Mouse (Mus musculus) right cerebral cortex, postnatal 25 days (tissue): Measurements from ENCODE around the gene Acss1.

ENCODE experiments used
- DNase-seq: peaks from one replicate; pipeline ENCODE4 v3.0.0; 2022

Acss1 gene

DNA sequence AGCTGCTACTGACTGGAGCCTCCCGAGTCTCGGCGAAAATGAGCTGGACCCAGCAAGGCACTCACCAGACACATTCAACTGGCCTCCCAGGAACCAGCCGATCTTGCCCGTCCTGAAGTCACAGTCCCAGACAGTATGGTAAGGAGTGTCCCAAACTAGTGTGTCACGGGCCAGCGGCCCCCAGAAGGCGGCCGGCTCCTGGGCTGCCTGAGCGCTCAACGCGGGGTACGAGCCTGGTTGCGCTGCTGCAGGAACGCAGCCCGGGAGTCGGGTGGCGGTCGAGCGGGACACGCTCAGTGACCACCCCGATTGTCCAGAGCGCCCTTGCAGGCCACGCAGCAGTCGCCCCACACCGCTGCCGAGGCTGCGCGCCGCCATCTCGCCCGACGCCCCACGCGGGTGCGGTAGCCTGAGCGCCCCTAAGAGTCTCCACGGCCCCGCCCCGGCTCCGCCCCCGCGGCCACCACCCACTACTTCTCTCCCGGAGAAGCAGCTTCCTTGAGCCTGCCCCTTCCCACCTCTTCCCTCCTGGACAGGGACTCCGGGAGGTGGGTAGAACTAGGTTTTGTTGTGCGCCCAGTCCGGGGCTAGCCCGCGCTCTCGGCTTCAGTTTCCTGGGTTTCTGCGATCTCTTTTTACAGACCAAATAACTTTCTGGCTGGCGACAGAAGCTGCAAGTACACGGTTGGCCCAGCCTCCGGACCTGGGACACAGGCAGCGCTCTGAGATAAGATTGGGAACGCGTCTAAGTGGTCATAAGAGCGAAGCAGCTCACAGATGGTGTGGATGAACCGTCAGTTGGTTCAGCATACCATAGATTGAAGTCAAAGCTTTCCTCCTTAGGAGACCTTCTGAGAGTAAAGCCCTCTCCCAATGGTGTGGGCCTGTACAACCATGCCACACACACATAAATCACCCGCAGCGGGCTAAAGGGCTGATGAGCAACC lies at the start of gene Acss1:
TSS of gene Acss1 (minus strand) at position 681 of the 947 bp plus-strand sequence.
- peak; percentile 67 for DNase-seq

DNA sequence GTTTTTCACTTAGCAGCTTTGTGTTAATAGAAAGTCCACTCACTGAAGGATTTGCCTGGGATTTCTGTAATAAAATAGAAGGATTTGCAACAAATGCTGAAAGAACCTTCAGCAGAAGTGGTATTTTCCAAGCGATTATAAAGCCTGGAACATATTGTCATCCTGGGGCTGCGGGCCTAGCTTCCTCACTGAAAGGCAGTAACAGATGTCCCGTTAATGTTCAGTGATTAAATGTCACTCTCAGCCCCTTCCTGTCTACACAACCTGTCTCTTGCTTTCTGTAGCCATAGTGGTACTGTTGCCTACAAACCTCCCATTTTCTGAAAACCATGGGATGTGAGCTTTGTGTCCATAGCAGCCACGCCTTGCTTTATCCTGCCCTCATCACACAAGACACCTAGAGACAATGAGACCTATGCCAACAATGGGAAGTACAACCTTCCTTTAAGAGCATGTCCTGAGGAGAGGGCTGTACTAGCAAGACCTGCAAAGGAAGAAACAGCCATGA lies 43.9 kb upstream of the Acss1 start:
- no peak for DNase-seq

DNA sequence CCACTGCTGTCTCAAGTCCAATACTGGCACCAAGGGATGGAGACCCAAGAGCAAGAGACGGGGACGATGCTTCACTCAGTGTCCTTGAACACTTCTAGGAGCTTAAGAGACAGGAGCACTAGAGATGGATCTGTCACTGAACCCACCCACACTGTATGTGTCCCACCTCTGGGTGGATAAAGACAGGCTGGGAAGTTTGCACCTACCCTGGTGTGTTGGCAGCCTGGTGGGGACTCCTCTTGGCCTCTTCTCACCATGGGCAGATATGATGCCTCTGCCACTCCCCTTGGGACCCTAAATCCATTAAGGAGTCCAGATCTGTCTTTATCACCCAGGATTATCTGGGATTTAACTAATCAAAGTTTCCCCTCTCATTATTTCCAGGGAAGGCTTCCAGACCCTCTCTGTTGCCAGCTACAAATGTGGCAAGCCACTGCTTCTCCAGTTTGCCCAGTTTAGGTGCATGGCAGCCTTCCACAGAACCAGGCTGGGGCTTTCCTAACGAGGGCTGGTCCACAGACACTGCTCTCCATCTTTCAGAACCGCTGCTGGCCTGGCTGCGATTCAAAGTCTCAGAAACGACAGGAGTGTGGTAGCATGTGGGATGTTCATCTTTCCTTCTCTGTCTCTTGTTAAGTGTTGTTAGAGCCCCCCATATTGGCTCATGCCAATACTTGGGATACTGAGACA lies 23.3 kb upstream of the Acss1 start:
- DNase-seq: no peak

DNA sequence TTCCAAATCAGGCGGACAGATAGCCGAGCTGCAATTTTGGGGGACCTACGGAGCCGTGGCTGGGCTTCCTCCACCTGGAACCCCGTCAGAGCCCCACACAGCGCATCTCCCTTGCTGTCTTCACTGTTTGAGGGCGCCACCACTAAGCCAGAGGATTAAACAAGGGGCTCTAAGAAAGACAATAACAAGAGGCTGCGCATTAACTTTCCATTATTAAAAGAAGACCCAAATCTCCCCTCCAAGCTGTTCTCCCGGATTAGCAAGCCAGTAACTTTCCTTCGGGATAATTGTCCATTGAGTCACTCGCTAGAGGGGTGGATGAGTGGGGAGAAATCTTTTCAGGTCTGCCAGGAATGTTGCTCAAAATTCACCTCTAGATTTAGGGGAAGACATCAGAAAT lies 21.9 kb upstream of the Acss1 start:
- no peak for DNase-seq

DNA sequence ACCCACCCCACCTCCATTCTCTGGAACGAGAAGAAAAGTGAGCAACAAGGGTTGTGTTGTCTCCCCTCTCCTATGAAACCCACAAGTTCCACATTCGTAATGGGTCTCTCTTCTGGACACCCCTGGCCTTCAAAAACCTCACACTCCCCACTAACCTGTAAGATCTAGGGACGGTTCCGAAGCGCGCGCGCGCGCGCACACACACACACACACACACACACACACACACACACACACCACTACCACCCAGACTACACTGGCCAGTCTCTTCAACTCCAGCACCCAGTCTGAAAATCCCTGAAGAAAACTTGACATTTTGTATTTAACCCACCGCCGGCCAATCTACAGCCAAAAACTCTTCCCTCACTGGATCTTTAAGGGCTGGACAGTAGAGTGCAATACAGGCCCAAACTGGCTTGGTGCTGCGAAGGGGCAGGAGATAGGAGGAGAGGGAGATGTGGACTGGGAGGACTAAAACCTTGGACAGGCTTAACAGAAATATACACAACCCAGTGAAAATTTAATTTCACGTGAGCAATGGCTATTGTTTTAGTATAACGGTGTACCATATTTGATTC lies 21.0 kb upstream of the Acss1 start, which contains the start of gene Vsx1:
TSS of gene Vsx1 (minus strand) at position 138 of the 578 bp plus-strand sequence.
- no peak for DNase-seq

DNA sequence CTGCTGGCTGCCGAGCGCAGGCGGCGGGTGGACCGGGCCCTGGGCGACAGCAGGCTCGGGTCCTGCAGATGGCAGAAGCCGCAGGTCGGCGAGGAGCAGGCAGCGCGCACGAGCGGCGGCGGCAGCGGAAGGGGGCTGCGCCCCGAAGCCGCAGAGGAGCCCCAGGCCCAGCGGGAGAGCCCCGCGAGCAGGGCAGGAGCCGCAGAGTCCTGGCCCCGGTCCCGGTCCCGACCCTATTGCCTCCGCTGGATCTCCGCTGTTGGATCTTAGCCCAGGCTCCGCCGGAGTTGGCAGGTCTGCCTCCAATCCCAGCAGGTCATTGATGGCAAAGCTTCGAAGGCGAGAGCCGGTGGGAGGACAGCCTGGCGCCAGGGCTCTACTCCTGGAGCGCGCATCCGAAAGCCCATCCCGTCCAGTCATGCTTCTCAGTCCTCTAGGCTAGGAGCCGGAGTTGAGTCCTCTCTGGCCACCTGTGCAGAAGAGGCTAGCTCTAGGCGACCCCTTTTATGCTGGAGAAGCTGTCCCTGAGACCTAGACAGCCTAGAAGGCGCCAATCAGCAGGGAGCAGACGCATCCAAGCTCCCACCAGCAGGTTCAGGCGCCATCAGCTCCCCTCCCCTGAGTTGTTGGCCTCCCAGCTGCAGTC lies 20.4 kb upstream of the Acss1 start:
- DNase-seq: peak; percentile 48

DNA sequence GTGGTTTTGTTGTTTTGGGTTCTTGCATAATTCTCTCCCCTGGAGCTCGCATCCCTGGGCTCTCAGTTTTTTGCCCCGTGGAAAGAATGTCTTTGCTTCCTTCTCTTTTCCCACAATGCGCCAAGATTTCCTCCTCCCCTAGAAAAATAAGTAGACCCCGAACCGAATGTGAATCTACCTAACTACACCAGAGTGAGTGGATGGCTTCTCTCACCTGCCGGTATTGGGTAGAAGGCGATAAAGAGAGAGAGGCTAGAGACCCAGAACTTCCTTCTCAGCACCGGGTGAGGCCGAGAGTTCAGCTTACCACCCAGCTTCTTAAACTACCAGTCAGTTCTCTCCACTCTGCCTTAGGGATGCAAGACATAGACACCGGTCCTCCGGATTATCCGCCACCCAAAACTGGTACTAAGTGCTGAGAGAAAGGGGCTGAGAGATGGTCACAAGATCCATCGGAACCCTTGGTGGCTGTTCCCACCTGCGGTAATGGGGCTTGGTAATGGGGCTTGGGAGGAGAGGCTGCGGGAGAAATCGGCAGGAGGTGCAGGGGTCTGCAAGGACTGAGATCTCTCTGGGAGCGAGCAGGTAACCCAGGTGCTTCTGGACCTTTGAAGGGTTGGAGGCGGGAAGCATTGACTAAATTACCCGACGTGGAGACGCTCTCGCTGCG lies 19.7 kb upstream of the Acss1 start:
- DNase-seq: no peak

DNA sequence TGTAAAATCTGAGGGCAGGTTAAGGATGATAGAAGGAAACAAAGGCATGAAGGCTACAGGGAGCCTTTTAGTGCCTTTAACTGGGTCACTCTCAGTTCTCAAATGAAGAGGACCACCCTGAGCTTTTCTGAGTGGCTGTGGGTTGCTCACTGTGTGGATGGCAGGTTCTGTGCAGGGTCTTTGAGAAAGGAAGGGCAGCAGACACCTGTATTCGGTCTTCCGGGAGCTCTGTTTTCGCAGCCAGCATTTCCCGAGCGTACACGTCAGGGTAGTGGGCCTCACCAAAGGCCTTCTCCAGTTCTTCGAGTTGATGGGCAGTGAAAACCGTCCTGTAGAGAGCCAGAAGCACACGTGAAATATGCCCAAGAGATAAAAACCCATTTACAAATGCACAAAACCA lies 17.1 kb upstream of the Acss1 start:
- no peak for DNase-seq

DNA sequence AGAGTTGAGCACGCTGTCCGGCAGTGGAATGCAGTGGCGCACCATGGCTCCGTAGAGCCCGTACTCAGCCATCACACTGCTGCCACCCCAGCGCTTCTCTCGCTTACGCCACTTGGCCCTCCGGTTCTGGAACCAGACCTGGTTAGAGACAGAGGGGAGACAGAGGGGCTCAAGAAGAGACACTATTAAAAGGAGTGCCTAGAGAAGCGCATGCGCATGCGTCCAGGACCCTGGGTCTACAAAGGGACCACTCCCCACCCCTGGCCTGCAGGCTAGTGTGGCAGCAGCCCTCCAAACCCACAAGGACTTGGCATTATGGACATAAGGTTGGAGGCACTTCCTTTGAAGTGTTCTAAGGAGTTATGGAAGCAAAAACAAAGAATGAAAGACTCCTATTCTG lies 16.2 kb upstream of the Acss1 start:
- no peak for DNase-seq

DNA sequence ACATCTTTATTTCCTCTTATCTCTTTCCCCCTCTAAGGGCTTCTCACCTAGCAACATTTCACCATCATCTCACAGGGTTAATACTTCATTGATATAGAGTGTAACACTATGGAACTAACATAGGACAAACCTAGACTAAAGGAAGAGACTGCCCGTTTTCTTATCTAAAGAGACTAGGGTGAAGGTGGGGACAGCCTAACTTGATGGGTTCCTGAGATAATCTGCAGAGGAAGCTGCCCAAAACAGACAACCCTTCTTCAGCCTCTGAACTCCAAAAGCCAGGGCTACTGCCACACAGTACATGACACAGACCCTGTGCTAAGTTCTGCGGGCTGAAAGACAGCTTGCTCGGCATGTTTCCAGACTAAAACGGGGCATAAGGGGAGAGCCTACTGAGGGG lies 13.3 kb upstream of the Acss1 start:
- DNase-seq: no peak

DNA sequence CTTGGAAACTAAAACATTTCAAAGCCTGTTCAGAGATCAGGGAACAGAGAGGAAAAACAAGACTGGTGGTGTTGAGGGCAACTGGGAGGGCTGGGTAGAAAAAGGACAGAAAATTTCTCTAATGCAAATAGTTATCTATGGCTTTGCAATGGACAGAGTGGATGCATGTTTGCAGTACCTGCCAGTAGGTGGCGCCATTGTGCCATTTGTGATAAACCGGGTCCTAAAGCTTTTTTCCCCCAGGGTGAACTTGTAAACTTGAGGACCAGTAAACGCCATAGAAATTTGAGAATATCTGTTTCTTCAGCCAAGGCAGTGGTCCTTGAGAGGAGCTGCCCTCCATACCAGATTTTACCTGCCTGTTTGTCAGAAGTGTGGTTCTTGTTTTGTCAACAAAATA lies 10.1 kb upstream of the Acss1 start:
- peak; percentile 55 for DNase-seq

DNA sequence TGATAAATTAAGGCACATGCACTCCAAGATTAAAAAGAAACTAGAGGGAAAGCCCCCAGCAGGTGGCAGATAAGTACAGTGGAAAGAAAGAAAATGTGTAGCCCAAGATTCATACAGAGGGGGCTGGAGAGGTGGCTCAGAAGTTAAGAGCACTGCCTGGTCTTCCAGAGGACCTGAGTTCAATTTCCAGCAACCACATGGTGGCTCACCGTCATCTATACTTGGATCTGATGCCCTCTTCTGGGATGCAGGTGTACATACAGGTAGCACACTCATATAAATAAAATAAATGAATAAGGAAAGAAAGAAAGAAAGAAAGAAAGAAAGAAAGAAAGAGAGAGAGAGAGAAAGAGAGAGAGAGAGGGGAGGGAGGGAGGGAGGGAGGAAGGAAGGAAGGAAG lies 7.2 kb upstream of the Acss1 start:
- no peak for DNase-seq

DNA sequence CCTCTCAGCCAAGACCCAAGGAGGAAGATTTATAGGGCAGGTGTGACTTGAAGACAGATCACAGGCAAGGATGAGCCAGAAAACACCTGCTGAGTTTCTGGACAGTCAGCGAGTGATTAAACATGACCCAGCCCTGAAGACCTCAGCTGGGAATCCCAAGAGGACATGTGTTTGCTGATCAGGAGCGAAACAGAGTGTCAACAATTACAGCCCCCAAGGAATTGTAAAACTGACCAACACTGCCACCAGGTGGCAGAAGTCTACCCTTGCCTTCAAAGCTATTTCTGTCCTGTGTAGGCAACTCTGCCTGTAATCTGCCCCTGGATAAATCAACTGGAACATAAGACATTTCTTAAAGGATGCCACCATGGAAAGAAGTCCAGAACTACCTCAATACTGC lies 6.6 kb upstream of the Acss1 start:
- peak; percentile 53 for DNase-seq

DNA sequence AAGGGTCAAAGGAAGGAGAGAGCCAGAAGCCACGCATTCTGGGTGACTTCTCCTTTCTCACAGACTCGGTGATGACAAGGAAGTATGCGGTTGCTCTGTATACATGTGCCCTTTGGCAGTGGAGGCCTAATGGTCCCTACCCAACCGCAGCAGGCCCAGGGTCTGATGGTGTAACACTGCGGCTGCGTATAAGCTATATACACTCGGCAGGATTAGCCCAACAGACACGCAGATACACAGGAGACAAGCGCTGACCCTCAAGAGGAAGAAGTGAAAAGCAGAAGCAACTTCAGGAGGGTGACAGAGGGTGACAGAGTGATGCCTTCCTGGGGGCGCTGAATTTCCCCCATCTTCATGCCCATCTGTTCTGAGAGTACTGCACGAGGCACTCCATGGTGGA lies 5.6 kb upstream of the Acss1 start:
- DNase-seq: no peak

DNA sequence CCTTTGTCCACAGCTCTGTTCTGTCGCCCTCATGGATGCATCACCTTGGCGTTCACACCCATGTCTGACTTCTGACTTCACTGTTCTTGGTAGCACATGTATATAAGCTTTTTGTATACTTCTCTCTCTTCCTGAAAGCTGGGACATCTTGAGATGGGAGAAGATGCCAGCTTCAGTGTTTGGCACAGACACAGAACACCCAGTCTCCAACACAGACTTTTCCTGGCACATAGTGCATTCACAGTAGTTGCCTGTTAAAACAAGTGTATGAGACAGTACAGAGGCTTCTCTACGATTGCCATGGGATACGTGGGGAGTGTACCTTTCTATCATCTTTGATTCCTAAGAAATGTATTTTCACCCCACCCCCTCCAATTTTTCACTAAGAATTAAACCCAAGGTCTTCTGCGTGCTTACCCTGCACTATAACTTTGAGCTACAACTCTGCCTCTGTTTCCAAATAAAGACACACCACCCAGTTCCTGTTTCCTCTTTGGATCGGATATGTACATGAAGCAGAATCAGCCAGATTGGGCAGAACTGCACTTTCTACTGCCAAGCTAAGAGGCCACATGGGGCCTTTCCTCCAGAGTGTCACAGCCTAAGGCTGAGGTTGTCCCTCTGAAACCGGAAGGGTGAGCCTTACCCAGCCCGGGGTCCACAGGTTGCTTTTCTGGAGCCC lies 3.5 kb upstream of the Acss1 start:
- no peak for DNase-seq

DNA sequence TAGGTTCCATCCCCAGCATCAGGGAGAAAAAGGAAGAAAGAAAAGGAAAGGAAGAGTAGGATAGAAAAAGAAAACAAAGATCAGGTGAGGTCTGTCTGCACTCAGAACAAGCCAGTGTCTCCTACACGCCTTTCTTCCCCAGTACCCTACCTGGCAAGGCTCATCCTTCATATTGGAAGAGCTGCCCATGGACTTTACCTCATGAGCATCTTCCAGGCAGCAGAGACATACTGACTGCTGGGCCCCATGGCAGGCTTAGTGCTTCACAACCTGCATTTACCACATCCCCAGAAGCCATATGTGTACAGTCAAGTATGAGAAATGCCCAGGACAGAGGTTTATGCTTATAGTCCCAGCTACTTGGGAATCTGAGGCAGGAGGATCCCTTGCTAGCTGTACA lies 2.6 kb upstream of the Acss1 start:
- DNase-seq: no peak

DNA sequence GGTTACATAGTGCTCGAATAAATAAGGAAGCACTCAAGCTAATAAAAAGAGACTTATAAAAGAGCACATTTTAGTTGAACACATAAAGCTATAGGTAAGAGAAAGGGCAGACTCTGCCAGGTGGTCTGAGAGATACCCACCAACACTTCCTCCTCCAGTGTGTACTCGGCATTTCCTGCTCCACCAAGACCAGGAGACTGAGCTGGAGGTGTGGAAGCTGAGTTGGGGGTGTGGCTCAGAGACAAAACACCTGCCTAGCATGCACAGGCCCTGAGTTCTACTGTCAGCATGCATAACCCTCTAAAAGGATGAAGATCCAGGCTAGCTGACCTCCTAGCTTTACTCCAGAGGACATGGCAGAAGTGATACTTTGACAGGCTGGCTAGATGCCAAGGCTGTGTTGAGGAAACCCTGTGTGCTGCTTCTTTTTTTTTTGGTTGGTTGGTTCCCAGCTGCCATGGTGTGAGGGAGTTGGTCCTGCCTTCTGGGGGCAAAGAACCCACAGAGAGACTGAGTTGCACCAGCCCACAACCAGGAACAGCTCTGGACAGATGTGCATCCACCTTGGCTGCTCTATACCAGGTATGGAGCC lies 1.2 kb upstream of the Acss1 start:
- DNase-seq: no peak

DNA sequence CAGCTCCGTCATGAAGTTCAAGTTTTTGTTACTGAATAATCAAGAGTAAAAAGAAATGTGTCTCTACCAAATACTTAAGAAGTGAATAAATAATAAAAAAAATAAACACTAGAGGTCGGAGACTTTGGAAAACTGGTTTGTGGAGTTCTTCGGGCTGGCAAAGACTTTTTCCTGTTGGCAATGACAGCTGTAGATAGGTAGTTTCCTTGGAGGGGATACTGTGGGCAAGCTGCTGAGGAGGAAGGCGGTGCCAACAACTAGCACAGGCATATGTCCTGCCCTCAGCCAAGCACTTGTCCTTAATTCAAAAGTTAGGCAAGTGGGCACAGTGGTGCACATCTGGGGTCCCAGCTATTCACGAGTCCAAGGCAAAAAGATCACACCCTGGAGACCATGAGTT lies 656 bp upstream of the Acss1 start:
- no peak for DNase-seq

DNA sequence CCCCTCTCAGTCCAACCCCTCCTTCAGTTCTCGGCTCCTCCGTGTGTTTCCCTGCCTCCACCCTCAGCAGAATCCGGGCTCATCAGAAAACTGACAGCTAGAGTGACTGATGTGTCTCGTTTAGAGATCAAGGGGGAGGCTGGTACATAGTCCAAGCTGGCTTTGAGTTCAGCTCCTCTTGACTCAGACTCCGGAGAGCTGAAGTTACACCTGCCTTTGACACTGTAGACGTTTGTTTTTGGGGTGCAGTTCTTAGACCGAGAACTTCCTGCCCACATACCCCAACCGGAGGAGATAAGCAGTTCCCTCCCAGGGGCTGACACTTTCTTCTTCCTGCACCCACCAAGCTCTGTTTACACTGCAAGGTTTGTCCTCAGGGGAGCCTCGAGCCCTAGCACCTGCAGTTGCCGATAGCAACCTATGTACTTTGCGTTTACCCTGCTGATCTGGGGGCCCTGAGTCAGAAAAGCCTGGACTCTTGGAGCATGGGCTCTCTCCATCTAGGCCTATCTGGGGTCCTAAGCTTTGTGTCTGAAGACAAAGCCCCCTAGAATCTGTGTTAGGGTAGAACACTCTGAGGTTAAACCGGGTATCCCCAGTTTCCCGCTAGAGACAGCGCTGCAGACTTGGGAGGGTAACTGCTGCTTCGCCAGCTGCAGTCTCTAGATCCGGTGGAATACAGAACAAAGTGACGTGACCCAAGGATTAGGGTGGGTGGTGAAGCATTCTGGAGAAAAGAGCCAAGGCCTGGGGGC lies 1.1 kb downstream of the Acss1 start:
- DNase-seq: no peak

DNA sequence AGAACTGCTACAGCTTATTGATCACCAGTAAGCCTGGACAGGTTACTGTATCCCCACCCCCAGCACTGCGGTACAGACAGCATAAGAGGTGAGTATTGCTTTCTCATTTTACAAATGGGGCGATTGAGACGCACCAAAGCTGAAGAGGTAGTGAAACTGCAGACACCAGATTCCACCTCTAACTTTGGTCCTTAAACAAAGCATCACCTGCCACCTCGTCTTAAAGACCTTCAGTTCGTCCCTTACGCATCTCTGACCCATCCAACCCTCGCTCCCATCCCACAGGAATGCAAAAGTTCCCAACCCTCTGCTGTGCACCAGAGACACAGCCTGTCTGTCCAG lies 1.6 kb downstream of the Acss1 start:
- DNase-seq: no peak
